Comparison of ENCODE assay signal across 8 mouse cellular contexts in genomic region chr17:6781273-6781672, GRCm38 (mm10). TPM values are rescaled to one million over a fixed set of nuclear protein-coding genes. Genes with fewer than 3 reads are reported as not detected.
DNase-seq lines count a peak whose midpoint lies in the region; ATAC-seq and TF ChIP-seq lines count a peak whose summit lies in the region.

No protein-coding gene starts in this region.

- peaks cover 28% of the 10 kb centered on the region for H3K4me1 ChIP-seq in kidney, embryonic 14.5 days (ENCODE audit: control insufficient read depth, insufficient read depth, low read length)
- H3K4me1 ChIP-seq in G1E (ENCODE audit: insufficient read depth, low read depth, low read length), result peaks cover 57% of the 10 kb centered on the region
- H3K4me1 ChIP-seq in hindbrain, embryonic 14.5 days (replicated peaks; ENCODE audit: control insufficient read depth, insufficient read depth, low read length), result peaks cover 15% of the 10 kb centered on the region
- peaks cover 16% of the 10 kb centered on the region for H3K4me1 ChIP-seq in midbrain, embryonic 16.5 days (ENCODE audit: control insufficient read depth, insufficient read depth, low read length)

- H3K9ac ChIP-seq in kidney, embryonic 14.5 days (ENCODE audit: low read depth, low read length), result peak overlapping the region; percentile 89; the same call in 1 of the 2 replicates
- no peak overlapping the region for H3K9ac ChIP-seq in hindbrain, embryonic 14.5 days
- no peak overlapping the region for H3K9ac ChIP-seq in midbrain, embryonic 16.5 days (ENCODE audit: low read depth, low read length)

- no peak for DNase-seq in kidney, adult 8-10 months
- DNase-seq in G1E (ENCODE audit: low spot score), result no peak
- DNase-seq in hindbrain, embryonic 14.5 days (ENCODE audit: low spot score), result no peak
- no peak for DNase-seq in gastrocnemius, postnatal 10 days
- no peak for DNase-seq in layer of hippocampus, adult 18-20 months (ENCODE audit: low spot score in 2 of 2)
- DNase-seq in Muller cell, postnatal 12 days (ENCODE audit: inconsistent ontology term), result no peak

- no peak for TF ChIP-seq CTCF in G1E (IDR thresholded peaks at IDR 0.05; ENCODE audit: low read depth, low read length)

- H3K9me3 ChIP-seq in kidney, embryonic 14.5 days (ENCODE audit: control insufficient read depth, low read length), result no peaks in the 10 kb centered on the region
- H3K9me3 ChIP-seq in G1E (replicated peaks), result no peaks in the 10 kb centered on the region
- H3K9me3 ChIP-seq in hindbrain, embryonic 14.5 days (ENCODE audit: control insufficient read depth, low read length), result no peaks in the 10 kb centered on the region
- no peaks in the 10 kb centered on the region for H3K9me3 ChIP-seq in midbrain, embryonic 16.5 days (replicated peaks; ENCODE audit: control insufficient read depth, low read length, poor library complexity, severe bottlenecking)

- H3K4me2 ChIP-seq in kidney, embryonic 14.5 days (replicated peaks; ENCODE audit: low read depth, low read length), result peak overlapping the region; percentile 88
- H3K4me2 ChIP-seq in hindbrain, embryonic 14.5 days (replicated peaks), result peak overlapping the region; percentile 94
- H3K4me2 ChIP-seq in midbrain, embryonic 16.5 days (ENCODE audit: low read length), result peak overlapping the region; percentile 12

- peak overlapping the region; percentile 83 for H3K4me3 ChIP-seq in kidney, embryonic 14.5 days (ENCODE audit: low read length)
- H3K4me3 ChIP-seq in G1E (ENCODE audit: low read depth, low read length), result peak overlapping the region; percentile 92
- peak overlapping the region; percentile 63 for H3K4me3 ChIP-seq in hindbrain, embryonic 14.5 days (replicated peaks; ENCODE audit: low read length)
- H3K4me3 ChIP-seq in midbrain, embryonic 16.5 days (ENCODE audit: low read depth, low read length), result peak overlapping the region; percentile 10; the same call in 1 of the 2 replicates

- no peaks in the 10 kb centered on the region for H3K27me3 ChIP-seq in kidney, embryonic 14.5 days (ENCODE audit: control insufficient read depth, insufficient read depth, low read length)
- no peaks in the 10 kb centered on the region for H3K27me3 ChIP-seq in G1E (ENCODE audit: insufficient read depth, low read length)
- peaks cover 38% of the 10 kb centered on the region for H3K27me3 ChIP-seq in hindbrain, embryonic 14.5 days (ENCODE audit: control insufficient read depth, insufficient read depth, low read length)
- peaks cover 35% of the 10 kb centered on the region for H3K27me3 ChIP-seq in midbrain, embryonic 16.5 days (ENCODE audit: control insufficient read depth, insufficient read depth, low read depth, low read length)

- WGBS in kidney, embryonic 14.5 days, result 46% methylated on average over 6 of the region's 6 CpGs
- WGBS in hindbrain, embryonic 14.5 days, result 38% methylated on average over 6 of the region's 6 CpGs
- 46% methylated on average over 6 of the region's 6 CpGs for WGBS in midbrain, embryonic 16.5 days

- H3K36me3 ChIP-seq in kidney, embryonic 14.5 days (ENCODE audit: control insufficient read depth, insufficient read depth, low read length), result no peaks in the 10 kb centered on the region
- H3K36me3 ChIP-seq in G1E (replicated peaks), result peaks cover 25% of the 10 kb centered on the region
- H3K36me3 ChIP-seq in hindbrain, embryonic 14.5 days (replicated peaks; ENCODE audit: control insufficient read depth, insufficient read depth), result no peaks in the 10 kb centered on the region
- no peaks in the 10 kb centered on the region for H3K36me3 ChIP-seq in midbrain, embryonic 16.5 days (ENCODE audit: control insufficient read depth, insufficient read depth, low read length)

- no peak for ATAC-seq in kidney, embryonic 14.5 days (ENCODE audit: low FRiP score, low TSS enrichment)
- ATAC-seq in G1E (ENCODE audit: extremely low read depth, insufficient number of reproducible peaks, low FRiP score, poor library complexity, severe bottlenecking), result no peak
- ATAC-seq in hindbrain, embryonic 14.5 days (ENCODE audit: low FRiP score), result no peak
- ATAC-seq in midbrain, embryonic 16.5 days, result no peak

- no peak overlapping the region for H3K27ac ChIP-seq in kidney, embryonic 14.5 days (ENCODE audit: low read depth, low read length)
- H3K27ac ChIP-seq in hindbrain, embryonic 14.5 days, result no peak overlapping the region
- no peak overlapping the region for H3K27ac ChIP-seq in midbrain, embryonic 16.5 days (ENCODE audit: low read length)

RNA-seq across cellular contexts. Expression of gene Ezr, which starts 1.3 kb away (rescaled TPM):
- 96.7 and 158 TPM in 2 replicates for polyA plus RNA-seq in kidney, embryonic 14.5 days (2014; fragmentation: Nextera tagmentation; extraction: Ambion mirVana)
- total RNA-seq in G1E (2014; fragmentation: Nextera tagmentation), result 48.3 and 56.8 TPM in 2 replicates
- total RNA-seq in G1E (2017), result 84.3 and 99.9 TPM in 2 replicates
- polyA plus RNA-seq in G1E (2012), result 315 and 330 TPM in 2 replicates
- polyA plus RNA-seq in hindbrain, embryonic 14.5 days (2014; fragmentation: Nextera tagmentation; extraction: Ambion mirVana), result 60.1 and 67.4 TPM in 2 replicates
- polyA plus RNA-seq in midbrain, embryonic 16.5 days (2015; fragmentation: Nextera tagmentation; extraction: Ambion mirVana), result 31.9 and 36.8 TPM in 2 replicates
- 10 to 100 TPM; 24.0 to 24.9 TPM for total RNA-seq in gastrocnemius, postnatal 10 days (2021)
- 10 to 100 TPM; 49.2 to 53.6 TPM for total RNA-seq in layer of hippocampus, adult 18-20 months (2021)

Comparison
In these comparisons a context has a peak if more than half of its experiments do, and no peak if none do; other contexts are left out.
1. H3K4me2 ChIP-seq: peak in every context shown above with its lines; median percentile 94 in hindbrain, embryonic 14.5 days; 88 in kidney, embryonic 14.5 days; 12 in midbrain, embryonic 16.5 days.
2. H3K4me3 ChIP-seq: peak in every context shown above with its lines; median percentile 92 in G1E; 83 in kidney, embryonic 14.5 days; 63 in hindbrain, embryonic 14.5 days; 10 in midbrain, embryonic 16.5 days.